Mouse (Mus musculus) activated CD4-positive, CD25-positive, alpha-beta regulatory T cell, adult 4 months (primary cell): ENCODE measurements around the gene Ppp1r35. TPM values are rescaled to one million over a fixed set of nuclear protein-coding genes. Genes with fewer than 3 reads are reported as not detected.
A peak's percentile ranks its signal among the peaks of the same experiment; 100 is the strongest.

Experiments
- ATAC-seq: one replicate; pipeline ENCODE4 v1.8.0; 2017
- polyA plus RNA-seq, 2 experiments: library from polyadenylated mRNA; unstranded; fragments of 100-300 nt; shearing (Covaris generic); gene quantifications; one replicate each; pipeline ENCODE4 v1.2.1; 2017

Ppp1r35 gene
- polyA plus RNA-seq, 2 experiments from 2014 or later, result 7.2 to 8.8 TPM

DNA sequence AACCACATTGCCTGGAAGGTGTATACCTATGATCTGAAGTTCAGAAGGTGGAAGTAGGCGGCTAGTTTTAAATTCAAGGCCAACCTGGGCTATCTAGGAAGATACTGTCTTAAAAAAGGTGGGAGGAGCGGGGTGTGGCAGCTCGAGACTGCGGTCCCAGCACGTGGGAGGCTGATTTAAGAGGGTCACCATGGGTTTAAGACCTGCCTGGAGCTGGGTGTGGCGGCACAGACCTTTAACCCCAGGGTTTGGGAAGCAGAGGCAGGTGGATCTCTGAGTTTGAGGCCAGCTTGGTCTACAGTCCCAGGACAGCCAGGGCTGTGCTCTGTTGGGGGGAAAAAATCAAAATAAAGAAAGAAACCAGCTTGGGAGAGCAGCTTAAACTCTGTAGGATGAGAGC lies 26.7 kb upstream of the Ppp1r35 start:
- no peak for ATAC-seq

DNA sequence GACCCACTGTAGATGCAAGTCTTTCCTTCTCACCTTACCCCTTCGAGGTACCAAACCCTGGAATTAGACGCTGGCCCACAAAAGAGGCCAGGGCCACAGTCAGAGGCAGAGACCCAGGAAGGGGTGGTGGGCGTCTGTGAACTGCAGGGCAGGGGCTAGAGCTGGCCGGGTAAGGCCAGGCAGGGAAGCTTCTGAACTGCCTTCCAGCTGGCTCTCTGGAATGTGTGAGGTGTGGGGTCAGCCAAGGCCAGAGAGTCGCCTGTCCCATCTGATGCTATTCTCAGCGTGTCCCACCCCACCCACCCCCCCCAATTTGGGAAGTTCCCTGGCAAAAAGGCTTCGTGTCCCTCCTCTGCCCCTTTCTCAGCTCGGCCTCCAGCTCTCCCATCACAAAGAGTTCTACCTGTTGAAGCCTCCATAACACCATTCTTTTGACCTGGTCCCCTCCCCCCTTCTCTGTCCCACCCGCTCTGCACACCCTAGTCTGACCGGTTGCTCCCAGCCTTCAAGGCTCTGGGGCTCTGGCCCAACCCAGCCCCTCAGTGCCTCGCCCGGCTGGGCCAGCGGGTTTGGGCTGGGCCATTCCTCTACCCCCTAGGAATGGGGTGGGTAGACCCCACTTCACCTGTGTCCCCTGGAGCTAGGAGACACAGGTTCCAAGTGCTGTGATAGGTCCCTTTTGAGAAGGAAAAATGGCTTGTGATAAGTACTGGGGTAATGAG lies 25.4 kb upstream of the Ppp1r35 start:
- ATAC-seq, result no peak

DNA sequence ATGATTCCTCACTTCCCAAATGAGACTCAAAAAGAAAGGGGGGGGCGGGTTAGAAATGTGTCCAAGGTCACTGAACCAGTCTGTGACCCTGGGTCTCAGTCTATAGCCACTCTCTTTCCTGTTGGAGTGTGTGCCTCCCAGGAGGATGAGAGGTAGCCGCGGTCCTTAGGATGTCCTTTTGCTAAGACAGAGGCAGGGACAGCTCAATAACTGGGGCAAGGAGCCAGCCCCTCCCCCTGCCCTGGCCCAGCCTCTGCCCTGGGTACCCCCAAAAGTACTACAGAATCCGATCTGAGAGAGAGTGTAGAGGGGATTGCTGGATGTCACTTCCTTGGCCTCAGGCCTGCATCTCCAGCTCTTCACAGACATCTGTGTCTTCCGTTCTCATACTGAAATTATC lies 23.2 kb upstream of the Ppp1r35 start:
- ATAC-seq, result no peak

DNA sequence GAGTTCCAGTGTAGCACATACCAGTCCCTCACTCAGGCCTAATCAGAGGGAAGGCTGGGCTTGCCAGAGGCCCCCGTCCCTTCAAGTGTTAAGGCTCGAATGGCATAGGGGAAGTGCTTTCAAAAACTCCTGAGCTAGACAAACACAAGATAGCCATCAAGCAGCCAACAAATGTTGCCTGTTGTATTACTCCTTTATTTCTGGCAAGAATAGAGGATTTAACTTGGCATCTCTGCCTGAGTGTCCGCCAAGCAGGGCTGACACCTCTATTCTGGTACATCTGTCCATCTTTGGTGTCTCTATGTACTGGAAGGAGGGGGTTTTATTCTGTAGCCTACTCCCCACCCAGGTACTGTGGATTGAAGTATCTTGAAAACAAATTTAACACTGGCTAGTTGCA lies 22.5 kb upstream of the Ppp1r35 start:
- ATAC-seq, result no peak

DNA sequence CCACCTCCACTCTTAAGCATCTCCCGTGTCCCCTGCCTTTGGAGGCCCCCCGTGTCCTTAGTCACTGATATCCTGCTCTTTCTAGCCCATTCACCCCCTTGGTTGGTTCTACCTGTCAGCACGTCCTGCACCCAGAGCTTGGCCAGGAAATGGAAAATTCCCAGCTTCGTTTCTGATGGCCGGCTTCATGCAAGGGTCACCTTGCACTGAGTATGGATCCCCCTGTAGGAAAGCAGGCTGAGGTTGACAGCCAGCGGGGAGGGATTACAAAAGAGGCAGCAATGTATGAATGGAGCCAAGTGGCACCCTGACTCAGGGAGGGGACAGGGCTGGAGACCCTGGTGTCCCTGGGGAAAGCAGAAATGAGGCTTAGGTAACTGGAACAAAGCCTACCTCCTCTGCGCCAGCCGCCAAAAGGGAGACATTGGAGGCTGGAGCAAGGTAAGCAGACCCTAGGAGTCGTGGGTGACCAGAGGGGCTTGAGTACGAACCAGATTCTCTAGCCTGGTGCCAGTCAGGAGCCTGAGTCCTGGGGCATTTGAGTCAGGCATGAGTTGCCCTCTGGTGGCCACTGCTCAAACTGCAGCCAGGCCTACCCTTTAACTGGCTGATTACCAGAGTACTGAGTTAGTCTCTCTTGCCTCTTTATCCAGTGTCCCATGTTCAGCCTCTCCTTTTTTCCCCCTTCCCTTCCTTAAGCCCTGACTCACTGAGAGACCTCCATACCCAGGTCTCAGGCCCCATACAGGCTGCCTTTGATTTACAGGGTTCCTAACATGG lies 21.6 kb upstream of the Ppp1r35 start:
- ATAC-seq, result peak; percentile 56

DNA sequence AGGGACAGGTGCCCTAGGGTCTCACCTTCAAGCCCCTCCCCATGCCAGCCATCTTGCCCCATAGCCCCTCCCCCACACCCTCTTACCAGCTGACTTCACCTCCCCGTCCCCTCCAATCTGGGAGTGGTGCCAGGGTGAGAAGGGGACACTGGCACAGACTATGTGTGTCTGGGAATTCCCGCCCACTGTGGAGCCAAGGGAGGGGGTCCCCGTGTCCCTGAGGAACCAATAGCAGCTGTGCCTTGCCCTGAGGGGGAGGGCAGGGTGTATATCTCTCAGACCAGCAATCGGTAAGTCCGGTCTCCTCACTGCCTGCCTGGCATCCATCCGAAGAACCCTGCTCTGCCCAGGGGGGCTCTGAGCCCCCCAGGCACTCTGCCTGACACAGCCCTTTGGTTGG lies 20.8 kb upstream of the Ppp1r35 start:
- no peak for ATAC-seq

DNA sequence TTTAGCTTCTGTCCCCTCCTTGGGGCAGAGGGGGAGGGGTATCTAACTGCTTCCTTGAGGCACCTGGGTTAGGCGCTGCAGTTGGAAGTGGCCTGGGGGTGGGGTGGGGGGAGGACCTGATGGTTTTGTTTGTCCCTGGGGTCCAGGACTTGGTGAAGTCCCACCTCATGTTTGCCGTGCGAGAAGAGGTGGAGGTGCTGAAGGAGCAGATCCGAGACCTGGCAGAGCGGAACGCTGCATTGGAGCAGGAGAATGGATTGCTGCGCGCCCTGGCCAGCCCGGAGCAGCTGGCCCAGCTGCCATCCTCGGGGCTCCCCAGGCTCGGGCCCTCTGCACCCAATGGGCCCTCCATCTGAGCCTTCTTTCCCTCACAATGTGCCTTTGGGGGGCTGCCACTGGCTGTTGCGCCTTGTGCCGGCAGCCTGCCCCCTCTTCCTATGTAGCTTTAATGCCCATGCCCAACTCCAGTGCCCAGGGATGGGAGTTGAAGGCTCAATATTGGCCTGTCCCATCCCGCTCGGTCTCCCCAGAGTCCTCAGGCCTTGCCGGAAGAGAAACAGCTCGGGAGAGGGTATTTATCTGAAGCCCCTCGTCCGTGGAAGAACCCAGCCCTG lies 19.6 kb upstream of the Ppp1r35 start:
- ATAC-seq, result no peak

DNA sequence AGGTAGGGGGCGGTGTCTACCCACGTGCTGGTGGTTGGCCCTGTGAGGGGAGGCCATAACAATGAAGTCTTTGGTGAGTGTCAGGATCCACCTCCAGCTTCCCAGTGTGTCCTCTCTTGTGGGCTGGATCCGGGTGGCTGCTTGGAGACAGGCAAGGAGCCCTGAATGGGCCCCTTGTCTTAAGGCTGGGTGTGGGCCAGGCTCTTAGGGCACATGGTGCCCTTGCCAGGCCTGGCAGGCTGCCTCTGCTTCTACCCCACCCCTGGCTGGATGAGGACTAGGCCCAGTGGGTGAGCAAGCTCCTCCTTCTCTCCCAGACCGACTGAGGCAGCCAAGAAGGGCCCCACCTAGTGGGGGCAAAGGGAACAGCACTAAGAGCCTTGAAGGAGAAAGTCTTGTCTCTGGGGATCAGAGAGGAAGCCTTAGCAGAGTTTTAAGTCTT lies 18.7 kb upstream of the Ppp1r35 start:
- ATAC-seq, result peak; percentile 75

DNA sequence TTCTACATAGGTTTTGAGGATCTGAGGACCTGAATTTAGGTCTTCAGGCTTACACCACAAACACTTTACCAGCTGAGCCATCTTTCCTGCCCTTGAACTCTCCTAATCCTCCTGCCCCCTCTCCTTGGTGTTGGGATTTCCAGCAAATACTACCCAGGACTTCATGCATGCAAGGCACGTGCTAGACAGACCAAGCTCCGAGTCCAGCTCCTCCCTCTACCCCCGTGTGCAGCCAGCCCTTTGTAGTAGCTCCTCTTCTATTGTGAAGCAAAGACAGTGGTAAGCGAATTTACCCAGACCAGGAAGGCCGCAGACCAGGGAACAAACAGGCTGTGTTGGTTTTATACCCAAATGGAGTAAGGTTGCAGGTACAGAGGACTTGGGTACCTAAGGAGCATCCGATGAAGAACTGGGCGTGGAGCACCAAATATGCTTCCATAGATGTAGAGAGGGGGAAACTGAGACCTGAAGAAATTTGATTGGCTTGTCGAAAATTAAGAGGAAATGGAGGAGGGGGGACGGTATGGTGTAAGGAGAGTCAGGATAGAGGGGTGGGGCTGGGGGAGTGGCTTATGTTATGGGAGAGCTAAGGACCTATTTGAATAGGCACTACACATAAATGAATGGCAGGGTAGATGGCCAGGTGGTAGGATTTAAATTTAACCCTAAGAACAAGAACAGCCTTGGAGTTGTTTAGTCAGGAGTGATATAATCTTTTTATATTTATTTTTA lies 13.9 kb upstream of the Ppp1r35 start:
- no peak for ATAC-seq

DNA sequence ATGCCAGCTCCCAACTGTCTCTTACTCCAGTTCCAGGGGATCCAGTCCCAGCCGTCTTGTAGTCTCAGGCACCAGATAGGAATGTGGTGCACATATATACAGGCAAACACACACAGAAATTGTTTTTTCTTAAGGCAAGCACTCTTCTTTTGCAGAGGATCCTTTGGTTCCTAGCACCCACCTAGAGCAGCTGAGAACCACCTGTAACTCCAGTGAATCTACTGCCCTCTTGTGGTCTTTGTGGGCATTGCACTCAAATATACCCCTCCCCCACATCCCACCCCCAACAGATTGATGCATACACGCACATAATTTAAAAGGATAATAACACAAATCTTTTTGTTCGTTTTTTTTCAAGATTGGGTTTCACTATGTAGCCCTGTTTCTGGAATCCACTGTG lies 12.4 kb upstream of the Ppp1r35 start:
- ATAC-seq, result no peak

DNA sequence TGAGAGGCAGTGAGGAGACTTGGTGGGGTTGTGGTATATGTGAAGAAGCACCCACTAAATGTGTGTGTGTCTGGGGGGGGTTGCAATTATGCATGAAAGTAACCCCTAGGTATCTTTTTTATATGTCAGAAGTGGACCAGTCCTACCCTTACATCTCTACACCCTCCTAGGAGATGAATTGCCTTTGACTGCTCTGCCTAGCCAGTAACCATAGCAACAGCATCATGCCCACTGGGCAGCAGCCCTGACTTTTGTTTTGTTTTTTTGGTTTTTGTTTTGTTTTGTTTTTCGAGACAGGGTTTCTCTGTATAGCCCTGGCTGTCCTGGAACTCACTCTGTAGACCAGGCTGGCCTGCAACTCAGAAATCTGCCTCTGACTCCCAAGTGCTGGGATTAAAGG lies 10.2 kb upstream of the Ppp1r35 start:
- ATAC-seq, result no peak

DNA sequence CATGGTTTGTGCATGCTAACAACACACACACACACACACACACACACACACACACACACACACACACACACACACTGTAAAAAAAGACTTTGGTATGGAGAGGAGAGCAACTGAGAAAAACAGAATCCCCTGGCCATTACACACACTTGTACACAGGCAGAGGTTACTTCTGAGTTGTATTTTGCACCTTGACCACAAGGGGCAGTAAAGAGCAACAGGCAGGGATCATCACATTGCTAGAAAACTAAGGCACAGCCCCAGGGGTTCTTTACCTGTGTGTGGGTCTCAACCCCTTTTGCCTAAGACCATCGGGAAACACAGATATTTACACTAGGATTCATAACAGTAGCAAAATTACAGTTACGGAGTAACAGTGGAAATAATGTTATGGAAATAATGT lies 7.9 kb upstream of the Ppp1r35 start:
- ATAC-seq, result peak; percentile 54

DNA sequence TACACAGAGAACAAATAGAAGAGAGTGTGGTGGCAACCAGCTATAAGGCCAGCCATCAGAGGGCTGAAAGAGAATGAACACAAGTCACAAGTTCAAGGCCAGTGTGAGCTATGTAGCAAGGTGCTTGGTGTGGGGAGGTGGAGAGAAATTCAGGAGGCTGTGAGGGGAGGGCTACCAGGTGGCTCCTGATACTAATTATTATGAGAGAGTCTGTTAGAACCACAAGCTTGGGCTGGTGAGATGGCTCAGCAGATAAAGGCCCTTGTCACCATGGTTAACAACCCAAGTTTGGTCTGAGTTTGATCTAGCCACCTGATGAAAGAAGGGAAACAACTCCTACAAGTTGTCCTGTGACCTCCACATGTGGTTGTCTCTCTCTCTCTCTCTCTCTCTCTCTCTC lies 5.9 kb upstream of the Ppp1r35 start:
- ATAC-seq, result no peak

DNA sequence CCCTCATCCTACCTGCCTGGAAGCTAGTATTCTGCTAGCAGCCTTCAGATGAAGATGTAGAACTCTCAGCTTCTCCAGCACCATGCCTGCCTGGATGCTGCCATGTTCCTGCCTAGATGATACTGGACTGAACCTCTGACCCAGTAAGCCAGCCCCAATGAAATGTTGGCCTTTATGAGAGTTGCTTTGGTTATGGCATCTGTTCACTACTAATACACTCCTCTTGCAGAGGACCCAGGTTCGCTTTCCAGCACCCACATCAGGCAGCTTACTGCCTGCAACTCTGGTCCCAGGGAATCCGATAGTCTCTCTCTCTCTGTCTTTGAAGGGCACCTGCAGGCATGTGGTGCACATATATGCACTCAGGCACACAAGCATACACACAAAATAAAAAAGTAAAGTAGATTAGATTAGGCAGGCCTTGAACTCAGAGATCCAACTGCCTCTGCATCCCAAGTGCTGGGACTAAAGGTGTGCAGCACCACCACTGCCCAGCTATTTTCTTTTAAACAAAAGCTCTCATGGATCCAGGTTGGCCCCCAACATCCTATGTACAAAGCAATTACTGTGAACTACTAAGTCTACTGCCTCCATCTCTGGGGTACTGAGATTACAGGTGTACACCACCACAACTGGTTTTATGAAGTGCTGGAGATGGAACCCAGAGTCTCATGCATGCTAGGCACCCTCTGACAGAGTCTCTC lies 2.9 kb upstream of the Ppp1r35 start:
- ATAC-seq, result no peak

DNA sequence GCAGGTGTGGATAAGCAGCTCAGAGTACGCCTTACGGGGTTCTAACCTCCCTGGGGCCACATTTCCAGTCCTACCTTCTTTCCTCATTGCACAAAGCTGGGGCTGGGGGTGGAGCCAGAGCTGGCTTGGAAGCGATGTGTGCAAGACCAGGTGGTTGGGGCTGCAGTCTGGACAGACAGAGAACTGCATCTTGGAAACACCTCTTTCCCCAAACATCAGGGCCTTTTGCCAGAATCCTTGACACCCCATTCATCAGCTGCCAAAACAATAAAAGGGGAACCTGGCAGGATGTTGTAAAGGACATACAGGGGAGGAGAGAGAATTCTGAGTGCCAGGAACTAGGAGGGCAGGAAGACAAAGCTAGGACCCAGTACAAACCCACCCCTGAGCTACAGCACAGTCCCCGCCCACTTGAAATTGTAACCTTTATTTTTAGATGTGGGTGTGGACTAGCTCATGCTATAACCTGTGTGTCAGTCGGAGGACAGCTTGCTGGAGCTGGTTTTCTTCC lies 2.2 kb upstream of the Ppp1r35 start:
- ATAC-seq, result no peak

DNA sequence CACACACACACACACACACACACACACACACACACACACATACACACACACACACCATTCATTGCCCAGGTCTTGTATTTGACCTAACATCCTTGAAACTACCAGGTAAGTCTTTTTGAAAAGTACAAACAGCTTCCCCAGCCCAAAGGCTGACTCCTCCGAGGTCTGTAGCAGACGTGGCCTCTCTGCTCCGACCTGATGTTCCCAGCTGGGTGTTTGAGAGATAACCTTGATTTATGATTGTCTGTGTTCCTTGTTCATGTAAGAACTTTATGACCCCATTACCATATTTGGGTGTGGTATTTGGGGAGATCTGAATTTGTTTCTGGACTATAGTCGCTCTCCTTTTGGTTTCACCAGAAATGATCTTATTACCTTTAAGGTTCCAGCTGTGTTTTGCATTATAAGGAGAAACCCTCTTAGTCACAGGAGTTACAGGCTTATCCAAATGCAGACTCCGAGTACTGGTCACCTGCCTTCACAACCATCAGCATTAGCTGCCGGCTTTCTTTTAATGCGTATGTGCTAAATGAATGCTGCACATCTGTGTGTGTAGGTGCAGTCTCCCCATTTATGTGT lies 1.3 kb upstream of the Ppp1r35 start:
- no peak for ATAC-seq

DNA sequence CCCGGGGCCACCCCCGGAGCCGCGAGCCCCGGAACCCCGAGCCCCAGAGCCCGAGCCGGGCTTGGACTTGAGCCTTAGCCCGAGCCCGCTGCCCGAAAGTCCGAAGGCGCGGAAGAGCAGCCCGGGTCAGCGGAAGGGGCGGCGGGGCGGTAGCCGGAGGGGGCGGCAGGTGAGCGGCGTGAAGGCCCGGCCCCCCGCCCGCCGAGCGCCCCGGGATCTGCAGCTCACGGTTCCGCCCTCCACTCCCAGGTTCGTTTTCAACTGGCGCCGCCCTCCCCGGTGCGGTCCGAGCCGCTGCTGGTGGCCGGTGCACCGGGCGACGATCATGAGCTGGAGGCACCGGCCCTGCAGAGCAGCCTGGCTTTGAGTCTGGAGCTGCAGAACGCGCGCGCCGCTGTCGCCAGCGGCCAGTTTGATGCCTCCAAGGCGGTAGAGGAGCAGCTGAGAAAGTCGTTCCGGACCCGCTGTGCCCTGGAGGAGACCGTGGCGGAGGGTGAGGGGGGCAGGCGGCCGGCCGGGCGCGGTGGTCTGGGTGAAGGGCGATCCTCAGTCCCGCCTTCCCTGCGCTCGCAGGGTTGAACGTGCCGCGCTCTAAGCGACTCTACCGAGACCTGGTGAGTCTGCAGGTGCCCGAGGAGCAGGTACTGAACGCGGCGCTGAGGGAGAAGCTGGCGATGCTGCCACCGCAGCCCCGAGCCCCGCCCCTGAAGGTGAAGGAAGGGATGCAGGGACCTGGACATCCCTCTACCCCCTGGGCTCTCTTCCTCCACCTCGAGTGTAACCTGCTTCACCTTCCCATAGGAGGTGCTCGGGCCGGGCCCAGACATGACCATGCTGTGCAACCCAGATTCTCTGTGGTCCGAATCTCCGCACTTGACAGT lies 644 bp downstream of the Ppp1r35 start:
- peak; percentile 20 for ATAC-seq

DNA sequence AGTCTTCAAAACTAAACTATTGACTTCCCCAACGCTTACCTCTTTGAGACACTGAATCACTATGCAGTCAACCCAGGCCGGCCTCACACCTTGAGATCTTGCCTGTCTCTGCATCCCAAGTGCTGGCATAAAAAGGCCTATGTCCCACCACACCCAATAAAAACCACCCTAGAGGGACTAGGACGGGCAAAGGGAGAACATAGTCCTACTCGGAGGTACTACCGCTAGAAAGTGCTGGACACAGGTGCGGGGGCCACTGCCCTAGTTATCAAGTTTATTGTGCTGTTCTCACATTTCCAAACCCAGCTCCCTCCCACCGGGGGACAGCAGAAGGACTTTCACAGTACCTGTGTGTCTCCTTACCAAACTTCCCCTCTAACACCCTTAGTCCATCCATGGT lies 3.0 kb downstream of the Ppp1r35 start:
- ATAC-seq, result no peak

DNA sequence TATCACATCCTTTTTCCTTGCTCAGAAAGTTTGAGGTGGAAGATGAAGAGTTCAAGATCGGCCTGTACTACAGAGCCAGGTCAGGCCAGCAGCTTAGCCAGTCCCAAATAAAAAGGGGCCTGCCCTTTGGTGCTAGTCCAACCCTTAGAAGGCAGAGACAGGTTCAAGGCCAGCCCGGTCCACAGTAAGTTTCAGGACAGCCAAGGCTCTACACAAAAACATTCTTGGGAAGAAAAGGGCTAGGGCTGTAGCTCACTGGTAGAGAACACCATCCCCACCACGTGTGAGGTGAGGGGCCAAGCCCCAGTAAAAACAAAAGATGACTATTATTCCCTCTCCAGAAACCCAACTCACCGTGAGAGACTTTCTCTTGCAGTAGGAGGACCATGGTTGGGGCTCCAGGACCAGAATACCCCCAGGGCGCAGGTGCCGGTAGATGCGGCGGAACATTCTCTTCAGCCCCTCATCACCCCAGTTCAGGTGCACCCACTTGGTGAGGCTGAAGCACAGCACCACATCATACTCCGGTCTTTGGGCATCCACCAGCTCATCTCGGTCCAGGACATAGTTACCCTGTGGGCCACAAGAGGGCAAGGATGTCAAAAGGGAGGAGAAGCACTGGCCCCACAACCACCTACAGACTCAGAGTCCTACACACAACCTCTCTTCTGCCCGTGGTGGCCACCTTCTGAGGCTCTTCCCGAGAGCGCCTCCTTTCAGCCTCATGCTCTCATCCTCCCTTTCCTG lies 4.3 kb downstream of the Ppp1r35 start:
- no peak for ATAC-seq

DNA sequence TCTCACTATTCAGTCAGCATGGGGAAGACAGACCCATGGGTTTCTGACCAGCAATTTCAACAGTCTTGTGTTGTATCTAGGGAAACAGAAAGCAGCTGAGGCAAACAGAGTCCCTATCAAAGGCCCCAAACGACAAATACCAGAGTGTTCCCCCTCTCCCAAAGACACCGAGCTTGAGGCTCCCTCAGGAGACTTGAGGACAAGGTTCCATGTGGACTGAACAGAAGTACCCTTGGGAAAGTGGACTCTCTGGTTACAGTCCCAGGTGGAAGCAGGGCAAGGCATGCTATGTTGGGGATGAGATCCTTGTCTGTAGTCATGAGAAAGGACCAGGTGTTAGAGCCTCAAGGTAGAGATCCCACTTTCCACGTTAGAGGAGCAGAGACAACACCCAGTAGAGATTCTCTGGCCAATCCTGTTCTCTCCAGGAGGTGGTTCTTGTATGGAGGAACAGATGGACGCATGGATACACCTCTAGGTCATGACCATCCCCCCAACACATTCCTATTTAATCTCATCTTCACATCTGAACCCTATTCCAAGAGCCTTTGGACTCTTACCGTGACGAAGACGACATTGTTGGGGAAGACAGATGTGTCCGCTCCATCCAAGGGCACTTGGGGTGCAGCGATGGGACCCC lies 5.4 kb downstream of the Ppp1r35 start:
- ATAC-seq, result no peak
